Mouse (Mus musculus) intestine, embryonic 15.5 days (tissue): Measurements from ENCODE around the gene Olfr780. TPM values are rescaled to one million over a fixed set of nuclear protein-coding genes. Genes with fewer than 3 reads are reported as not detected.
"Not testable (repeated sequence)": the region's sequence is repeated elsewhere in the genome, so short reads cannot be mapped to it uniquely, and the experiment has no call there.

ENCODE experiments used
- ATAC-seq: fragments of 200-750 bp; cut with Nextera tagmentation; 2 replicates; pipeline ENCODE4 v1.8.0; 2017; ENCODE audit warnings: moderate TSS enrichment, moderate library complexity
- H3K27ac ChIP-seq: fragments of 300-500 bp; sonication (generic); 2 replicates; pipeline ENCODE4 v1.5.1; 2015; ENCODE audit warnings: mild to moderate bottlenecking, inconsistent platforms
- H3K27me3 ChIP-seq: fragments of 300-500 bp; sonication (generic); replicated peaks from 2 replicates; pipeline ENCODE4 v1.6.1; 2015; ENCODE audit warnings: inconsistent platforms
- H3K36me3 ChIP-seq: fragments of 300-500 bp; sonication (generic); 2 replicates; pipeline ENCODE4 v1.6.1; 2015; ENCODE audit warnings: inconsistent platforms
- H3K4me1 ChIP-seq: fragments of 300-500 bp; sonication (generic); replicated peaks from 2 replicates; pipeline ENCODE4 v1.6.1; 2015; ENCODE audit warnings: inconsistent platforms
- H3K4me2 ChIP-seq: fragments of 300-500 bp; sonication (generic); replicated peaks from 2 replicates; pipeline ENCODE4 v1.6.1; 2015; ENCODE audit warnings: mild to moderate bottlenecking, inconsistent platforms
- H3K4me3 ChIP-seq: fragments of 300-500 bp; sonication (generic); replicated peaks from 2 replicates; pipeline ENCODE4 v1.5.1; 2015; ENCODE audit warnings: inconsistent platforms
- H3K9ac ChIP-seq: fragments of 300-500 bp; sonication (generic); 2 replicates; pipeline ENCODE4 v1.6.1; 2015; ENCODE audit warnings: inconsistent platforms
- H3K9me3 ChIP-seq: fragments of 300-500 bp; sonication (generic); 2 replicates; pipeline ENCODE4 v1.6.1; 2016; ENCODE audit warnings: inconsistent platforms
- WGBS: fragments of 180-500 bp; shearing (Covaris S2); methylation state at CpG from one replicate; pipeline ENCODE4 v1.1.7; 2015; 5-methylcytosine and 5-hydroxymethylcytosine counted together
- polyA plus RNA-seq: library from polyadenylated mRNA; unstranded; fragments of >200 nt; fragmentation: Nextera tagmentation; extraction: Ambion mirVana; gene quantifications from 2 replicates; pipeline ENCODE4 v1.2.1, GENCODE M21; 2015

Gene Olfr780
- polyA plus RNA-seq, result not detected in 2 replicates

DNA sequence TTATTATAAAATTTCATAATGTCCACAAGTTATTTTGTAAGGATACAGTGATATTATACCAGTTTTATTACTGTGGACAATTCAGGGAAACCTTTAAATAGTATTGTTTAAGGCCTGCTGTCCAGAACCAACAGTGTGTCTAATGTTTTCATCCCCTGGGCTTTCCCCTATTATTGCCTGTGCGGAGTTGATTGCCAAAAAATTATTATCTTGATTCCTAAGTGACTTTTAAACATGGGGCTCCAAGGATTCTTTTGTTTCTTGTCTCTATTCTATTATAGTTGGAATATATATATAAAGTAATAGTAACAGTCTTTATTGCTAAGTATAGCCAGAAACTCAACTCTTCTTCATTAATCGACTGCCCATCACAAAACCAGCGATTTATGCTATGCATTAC, at the start of gene Olfr780:
TSS of gene Olfr780 (plus strand) at position 301 of the 400 bp plus-strand sequence.
- H3K4me2 ChIP-seq, result no peak within 1 kb of the TSS
- no peaks in the 10 kb centered on the region for H3K36me3 ChIP-seq
- H3K4me1 ChIP-seq, result no peaks in the 10 kb centered on the region
- H3K4me3 ChIP-seq, result no peak within 1 kb of the TSS
- H3K27me3 ChIP-seq, result no peaks in the 10 kb centered on the region
- no peak for ATAC-seq
- 82% methylated on average over 3 of the region's 3 CpGs for WGBS
- H3K9ac ChIP-seq, result no peak within 1 kb of the TSS
- H3K9me3 ChIP-seq, result no peaks in the 10 kb centered on the region
- H3K27ac ChIP-seq, result no peak within 1 kb of the TSS

DNA sequence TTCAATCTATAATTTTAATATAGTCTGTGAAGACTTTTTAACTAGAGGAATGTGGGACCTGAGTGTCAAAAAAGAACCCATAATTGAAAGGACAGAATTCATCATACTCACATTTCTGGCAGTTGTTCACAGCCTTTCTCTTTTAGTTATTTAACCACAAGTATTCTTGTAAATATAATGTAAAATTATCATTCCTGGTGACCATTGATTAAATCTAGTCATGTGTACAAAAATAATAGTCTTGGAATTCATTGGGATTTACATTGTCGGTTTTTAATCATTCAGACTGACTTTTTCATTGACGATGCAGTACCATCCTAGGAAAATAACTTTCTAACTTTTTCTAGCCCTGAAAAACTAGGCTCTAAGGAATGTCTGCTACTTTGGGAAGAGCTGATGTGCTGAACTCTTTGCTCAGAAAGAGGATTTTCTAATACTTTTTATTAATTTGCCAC, 46.8 kb upstream of the Olfr780 start, which contains the start of gene Olfr777:
TSS of gene Olfr777 (minus strand) at position 405 of the 455 bp plus-strand sequence.
- Histone ChIP-seq H3K4me2 (no peak within 1 kb of the TSS), H3K27me3 (no peaks in the 10 kb centered on the region), H3K9me3 (no peaks in the 10 kb centered on the region), H3K36me3 (no peaks in the 10 kb centered on the region), H3K9ac (no peak within 1 kb of the TSS), H3K27ac (no peak within 1 kb of the TSS), H3K4me3 (no peak within 1 kb of the TSS), H3K4me1 (no peaks in the 10 kb centered on the region)
- no peak for ATAC-seq
- WGBS, result 92% methylated on average over 2 of the region's 2 CpGs

DNA sequence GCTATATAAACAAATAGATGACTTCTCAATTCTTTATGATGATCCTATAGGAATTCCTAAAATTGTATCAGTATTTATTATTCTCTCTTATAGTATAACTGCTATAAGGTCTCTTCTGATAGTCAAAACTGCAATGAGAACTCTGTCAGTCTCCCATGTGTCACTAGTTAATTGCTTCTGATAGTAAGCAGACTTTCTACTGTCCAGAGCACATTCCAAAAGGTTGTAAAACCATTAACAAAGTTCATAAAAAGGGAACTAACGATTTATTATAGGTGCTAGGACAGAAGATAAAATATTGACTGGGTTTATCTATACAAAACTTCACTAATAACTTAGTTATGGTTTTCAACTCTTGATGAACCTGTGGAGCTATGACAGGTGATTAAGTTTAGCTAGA, 4.9 kb upstream of the Olfr780 start:
- H3K27me3 ChIP-seq, H3K9me3 ChIP-seq, H3K4me3 ChIP-seq, H3K27ac ChIP-seq, H3K9ac ChIP-seq, H3K36me3 ChIP-seq, H3K4me1 ChIP-seq, H3K4me2 ChIP-seq: not testable (repeated sequence)
- ATAC-seq, result peak; percentile 53; the same call in 1 of the 2 replicates
- 35% methylated on average over 1 of the region's 1 CpGs for WGBS

DNA sequence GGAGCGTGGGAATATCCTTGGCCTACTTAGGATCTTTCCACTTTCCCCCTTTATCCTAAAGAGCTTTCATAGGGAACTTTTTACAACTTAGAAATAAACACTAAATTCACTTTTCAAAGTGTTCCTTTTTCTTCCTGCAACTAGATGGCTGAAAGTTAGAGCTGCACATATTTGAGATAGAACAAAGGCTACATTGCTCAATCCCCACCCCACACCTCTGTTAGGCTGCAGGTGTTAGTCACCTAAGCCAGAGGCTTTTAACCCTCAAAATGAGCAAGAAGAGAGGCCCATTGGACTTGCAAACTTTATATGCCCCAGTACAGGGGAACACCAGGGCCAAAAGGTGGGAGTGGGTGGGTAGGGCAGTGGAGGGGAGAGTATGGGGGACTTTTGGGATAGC, 4.4 kb upstream of the Olfr780 start:
- H3K27ac ChIP-seq, H3K9me3 ChIP-seq, H3K4me3 ChIP-seq, H3K9ac ChIP-seq, H3K4me1 ChIP-seq, H3K4me2 ChIP-seq, H3K36me3 ChIP-seq, H3K27me3 ChIP-seq: not testable (repeated sequence)
- WGBS, result no CpG with 5 or more reads among the region's 1 CpGs
- ATAC-seq, result peak; percentile 61

DNA sequence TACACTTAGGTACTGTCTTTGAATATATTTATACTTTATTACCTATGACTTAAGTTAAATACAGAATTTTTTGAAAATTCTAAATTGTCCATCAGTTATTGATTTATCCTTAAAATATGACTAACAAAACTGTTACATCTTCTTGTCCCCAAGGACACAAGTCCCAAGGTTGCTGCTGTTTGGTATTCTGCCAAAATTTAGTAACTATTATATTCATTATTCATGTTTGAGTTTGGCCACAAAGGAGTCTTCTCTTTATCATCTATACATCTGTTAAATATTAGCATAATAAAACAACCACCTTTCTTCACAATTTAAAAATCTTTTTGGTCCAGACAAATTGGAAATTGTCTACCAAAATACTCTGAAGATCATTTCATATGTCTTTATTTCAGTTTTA, 10.6 kb downstream of the Olfr780 start, which contains the start of gene Olfr781:
TSS of gene Olfr781 (plus strand) at position 301 of the 400 bp plus-strand sequence.
- H3K4me1 ChIP-seq, result no peaks in the 10 kb centered on the region
- no peak for ATAC-seq
- H3K27ac ChIP-seq, result no peak within 1 kb of the TSS
- H3K9me3 ChIP-seq, result no peaks in the 10 kb centered on the region
- no peak within 1 kb of the TSS for H3K4me3 ChIP-seq
- H3K36me3 ChIP-seq, result no peaks in the 10 kb centered on the region
- no peaks in the 10 kb centered on the region for H3K27me3 ChIP-seq
- H3K9ac ChIP-seq, result no peak within 1 kb of the TSS
- H3K4me2 ChIP-seq, result no peak within 1 kb of the TSS

DNA sequence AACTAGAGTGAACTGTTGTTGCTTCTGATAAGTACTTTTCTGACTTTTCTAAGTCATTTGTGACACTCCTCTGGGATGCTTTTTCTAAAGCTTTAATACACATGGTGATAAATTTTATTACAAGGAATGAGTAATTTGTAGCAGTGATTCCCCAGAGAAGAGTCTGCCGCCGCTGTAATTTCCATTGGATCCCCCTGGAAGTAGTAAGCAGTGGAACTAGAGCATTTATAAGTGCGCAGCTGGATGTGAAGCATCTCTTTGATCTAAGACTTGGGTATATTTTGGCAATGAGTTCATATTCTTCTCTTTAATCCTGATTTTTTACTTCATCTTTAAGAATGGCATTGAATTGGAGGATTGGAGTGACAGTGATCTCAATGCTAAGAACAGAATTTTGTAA, 30.6 kb downstream of the Olfr780 start, which contains the start of gene Olfr782:
TSS of gene Olfr782 (plus strand) at position 301 of the 400 bp plus-strand sequence.
- H3K27me3 ChIP-seq, result no peaks in the 10 kb centered on the region
- H3K4me3 ChIP-seq, result no peak within 1 kb of the TSS
- no peaks in the 10 kb centered on the region for H3K36me3 ChIP-seq
- no peak for ATAC-seq
- H3K27ac ChIP-seq, result no peak within 1 kb of the TSS
- H3K4me2 ChIP-seq, result no peak within 1 kb of the TSS
- WGBS, result 93% methylated on average over 3 of the region's 3 CpGs
- no peak within 1 kb of the TSS for H3K9ac ChIP-seq
- H3K9me3 ChIP-seq, result no peaks in the 10 kb centered on the region
- no peaks in the 10 kb centered on the region for H3K4me1 ChIP-seq

DNA sequence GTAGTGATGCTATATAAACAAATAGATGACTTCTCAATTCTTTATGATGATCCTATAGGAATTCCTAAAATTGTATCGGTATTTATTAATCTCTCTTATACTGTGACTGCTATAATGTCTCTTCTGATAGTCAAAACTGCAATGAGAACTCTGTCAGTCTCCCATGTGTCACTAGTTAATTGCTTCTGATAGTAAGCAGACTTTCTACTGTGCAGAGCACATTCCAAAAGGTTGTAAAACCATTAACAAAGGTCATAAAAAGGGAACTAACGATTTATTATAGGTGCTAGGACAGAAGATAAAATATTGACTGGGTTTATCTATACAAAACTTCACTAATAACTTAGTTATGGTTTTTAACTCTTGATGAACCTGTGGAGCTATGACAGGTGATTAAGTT, 34.6 kb downstream of the Olfr780 start:
- not testable (repeated sequence) for H3K4me2 ChIP-seq, H3K27me3 ChIP-seq, H3K36me3 ChIP-seq, H3K4me3 ChIP-seq, H3K4me1 ChIP-seq, H3K9ac ChIP-seq, H3K27ac ChIP-seq, H3K9me3 ChIP-seq
- 50% methylated on average over 2 of the region's 2 CpGs for WGBS
- peak; percentile 81 for ATAC-seq

DNA sequence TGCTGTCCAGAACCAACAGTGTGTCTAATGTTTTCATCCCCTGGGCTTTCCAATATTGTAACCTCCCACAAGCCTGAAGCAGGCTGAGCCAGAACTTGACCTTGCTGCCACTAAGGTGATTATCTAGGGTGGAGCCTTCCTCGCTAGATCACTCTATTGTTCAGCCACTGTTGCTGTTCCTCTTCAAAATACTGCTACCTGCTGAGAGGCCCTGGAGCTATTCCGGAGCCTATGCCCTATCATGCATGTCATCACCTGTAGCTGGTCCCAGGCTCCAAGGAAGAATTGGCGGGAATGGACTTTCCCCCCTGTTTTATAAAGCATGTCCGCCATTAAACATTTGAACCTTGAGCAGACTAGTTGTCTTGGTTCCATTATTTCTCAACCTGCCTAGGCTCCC, 38.6 kb downstream of the Olfr780 start:
- H3K4me1 ChIP-seq, H3K9me3 ChIP-seq, ATAC-seq, H3K9ac ChIP-seq, H3K36me3 ChIP-seq, H3K4me3 ChIP-seq, H3K27me3 ChIP-seq, H3K27ac ChIP-seq, H3K4me2 ChIP-seq: not testable (repeated sequence)
- whole genome bisulfite sequencing, result 93% methylated on average over 4 of the region's 4 CpGs

DNA sequence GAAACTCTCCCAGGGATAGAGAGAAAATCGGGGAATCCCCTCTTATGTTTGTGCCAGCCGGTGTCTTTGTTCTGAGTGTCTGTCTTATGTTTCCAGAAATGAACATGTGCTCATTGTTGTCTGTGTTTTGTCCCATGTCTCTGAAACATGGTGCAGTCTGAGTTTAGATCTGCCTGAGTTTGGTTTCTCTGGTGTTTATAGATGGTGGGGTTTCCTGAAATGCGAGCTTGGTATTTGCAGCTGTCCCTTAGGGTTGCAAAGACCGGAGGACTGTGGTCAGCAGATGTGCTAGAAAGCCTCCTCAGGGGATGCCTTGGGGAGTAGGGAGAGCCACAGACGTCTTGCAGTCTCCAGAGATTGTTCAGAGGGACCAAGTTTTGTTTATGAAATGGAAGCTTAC, 39.4 kb downstream of the Olfr780 start:
- Histone ChIP-seq H3K4me1 (no peaks in the 10 kb centered on the region), H3K27ac (no peak overlapping the region), H3K9ac (no peak overlapping the region), H3K27me3 (no peaks in the 10 kb centered on the region), H3K4me2 (no peak overlapping the region), H3K36me3 (no peaks in the 10 kb centered on the region), H3K4me3 (no peak overlapping the region), H3K9me3 (no peaks in the 10 kb centered on the region)
- 63% methylated on average over 5 of the region's 5 CpGs for WGBS
- no peak for ATAC-seq

Other genes starting within 250 kb of the Olfr780 start
- not detected in 2 replicates for gene Olfr766-ps1, start 249.1 kb upstream of the Olfr780 start, polyA plus RNA-seq
- not detected in 2 replicates for gene Olfr767, start 235.2 kb upstream of the Olfr780 start, polyA plus RNA-seq
- not detected in 2 replicates for gene Olfr768, start 218.7 kb upstream of the Olfr780 start, polyA plus RNA-seq
- not detected in 2 replicates for gene Olfr769, start 200.3 kb upstream of the Olfr780 start, polyA plus RNA-seq
- not detected in 2 replicates for gene Olfr770, start 179.1 kb upstream of the Olfr780 start, polyA plus RNA-seq
- not detected in 2 replicates for gene Olfr771, start 153.4 kb upstream of the Olfr780 start, polyA plus RNA-seq
- not detected in 2 replicates for gene Olfr772, start 140.2 kb upstream of the Olfr780 start, polyA plus RNA-seq
- gene Olfr773, start 130.7 kb upstream of the Olfr780 start, polyA plus RNA-seq, result not detected in 2 replicates
- gene Olfr774, start 81.9 kb upstream of the Olfr780 start, polyA plus RNA-seq, result not detected in 2 replicates
- not detected in 2 replicates for gene Olfr775, start 69.7 kb upstream of the Olfr780 start, polyA plus RNA-seq
- not detected in 2 replicates for gene Olfr776, start 59.0 kb upstream of the Olfr780 start, polyA plus RNA-seq
- gene Olfr777, start 46.6 kb upstream of the Olfr780 start, polyA plus RNA-seq, result not detected in 2 replicates
- not detected in 2 replicates for gene Olfr781, start 10.7 kb downstream of the Olfr780 start, polyA plus RNA-seq
- gene Olfr782, start 30.7 kb downstream of the Olfr780 start, polyA plus RNA-seq, result not detected in 2 replicates
- 0.09 TPM in 1 of 2 replicates, not detected in the other for gene Olfr784, start 66.0 kb downstream of the Olfr780 start, polyA plus RNA-seq
- gene Olfr785, start 87.3 kb downstream of the Olfr780 start, polyA plus RNA-seq, result not detected in 2 replicates
- not detected in 2 replicates for gene Olfr786, start 109.2 kb downstream of the Olfr780 start, polyA plus RNA-seq
- gene Olfr787, start 143.7 kb downstream of the Olfr780 start, polyA plus RNA-seq, result not detected in 2 replicates
- not detected in 2 replicates for gene Olfr788, start 152.9 kb downstream of the Olfr780 start, polyA plus RNA-seq
- not detected in 2 replicates for gene Olfr789, start 166.6 kb downstream of the Olfr780 start, polyA plus RNA-seq
- gene Olfr790, start 180.4 kb downstream of the Olfr780 start, polyA plus RNA-seq, result not detected in 2 replicates
- gene Olfr791, start 203.7 kb downstream of the Olfr780 start, polyA plus RNA-seq, result not detected in 2 replicates
- not detected in 2 replicates for gene Olfr792, start 221.0 kb downstream of the Olfr780 start, polyA plus RNA-seq
- not detected in 2 replicates for gene Olfr794, start 249.5 kb downstream of the Olfr780 start, polyA plus RNA-seq